Mouse (Mus musculus): Measurements from ENCODE around the gene Hyls1.
"Not testable (repeated sequence)": the region's sequence is repeated elsewhere in the genome, so short reads cannot be mapped to it uniquely, and the experiment has no call there.

Hyls1 gene

DNA sequence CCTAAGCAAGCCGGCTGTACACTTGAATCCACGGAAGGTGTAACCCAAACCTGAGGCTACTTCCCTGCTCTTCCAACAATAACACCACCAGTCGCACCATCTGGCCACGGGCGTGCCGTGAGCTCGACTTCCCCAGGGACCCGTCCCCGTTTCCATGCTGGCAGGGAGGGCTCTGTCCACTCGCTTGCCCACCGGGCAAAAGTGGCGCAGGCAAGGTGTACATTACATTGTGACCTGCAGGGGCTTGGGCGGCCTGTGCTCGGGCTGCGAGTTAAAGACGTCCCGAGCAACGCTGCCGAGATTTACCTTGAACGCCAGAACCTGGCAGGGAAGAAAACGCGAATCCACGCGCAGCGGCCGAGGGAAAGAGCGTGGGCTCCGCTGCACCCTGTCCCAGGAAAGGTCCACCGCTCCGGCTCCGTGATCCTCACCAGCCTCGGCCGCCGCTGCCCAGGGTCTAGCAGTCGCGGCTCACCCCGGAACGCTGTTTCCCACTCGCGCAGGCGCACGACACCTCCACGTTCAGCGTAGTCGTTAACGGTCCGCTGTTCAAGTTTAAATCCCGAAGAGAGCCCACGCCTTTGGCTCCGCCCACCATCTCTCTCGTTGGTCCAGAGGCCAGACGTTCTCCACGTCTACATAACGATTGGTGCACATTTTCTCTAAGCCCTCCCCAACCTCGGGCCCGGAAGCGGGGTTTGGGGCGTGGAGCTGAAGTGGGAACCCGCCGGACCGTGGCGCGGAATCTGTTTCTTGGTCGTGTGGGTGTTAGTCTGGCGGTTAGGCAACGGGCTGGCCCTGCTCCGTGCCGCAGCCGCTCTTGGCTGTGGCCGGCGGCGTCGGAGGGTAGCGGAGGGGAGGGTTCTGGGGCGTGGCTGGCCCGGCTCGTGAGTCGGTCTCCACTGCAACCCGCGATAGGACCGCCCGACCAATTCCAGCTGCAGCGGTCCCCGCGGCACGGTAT lies at the start of gene Hyls1, which contains the start of gene Pate2:
Hyls1 (minus strand) TSS at position 828 of the 964 bp plus-strand sequence.
Pate2 (plus strand) TSS at position 714 of the 964 bp plus-strand sequence.
- peak; percentile 82 for DNase-seq (ENCODE audit: low spot score)

DNA sequence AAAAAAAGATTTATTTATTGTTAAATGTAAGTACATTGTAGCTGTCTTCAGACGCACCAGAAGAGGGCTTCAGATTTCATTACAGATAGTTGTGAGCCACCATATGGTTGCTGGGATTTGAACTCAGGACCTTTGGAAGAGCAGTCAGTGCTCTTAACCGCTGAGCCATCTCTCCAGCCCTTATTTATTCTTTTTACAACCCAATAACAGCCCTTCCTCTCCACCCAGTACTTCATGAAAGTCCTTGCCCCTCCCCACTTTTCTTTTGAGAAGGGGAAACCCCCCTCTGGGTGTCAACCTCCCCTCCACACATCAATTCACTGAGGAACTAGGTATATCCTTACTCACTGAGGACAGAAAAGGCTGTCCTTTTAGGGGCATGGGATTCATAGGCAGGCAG lies 46.6 kb upstream of the Hyls1 start:
- not testable (repeated sequence) for DNase-seq (ENCODE audit: low spot score)

DNA sequence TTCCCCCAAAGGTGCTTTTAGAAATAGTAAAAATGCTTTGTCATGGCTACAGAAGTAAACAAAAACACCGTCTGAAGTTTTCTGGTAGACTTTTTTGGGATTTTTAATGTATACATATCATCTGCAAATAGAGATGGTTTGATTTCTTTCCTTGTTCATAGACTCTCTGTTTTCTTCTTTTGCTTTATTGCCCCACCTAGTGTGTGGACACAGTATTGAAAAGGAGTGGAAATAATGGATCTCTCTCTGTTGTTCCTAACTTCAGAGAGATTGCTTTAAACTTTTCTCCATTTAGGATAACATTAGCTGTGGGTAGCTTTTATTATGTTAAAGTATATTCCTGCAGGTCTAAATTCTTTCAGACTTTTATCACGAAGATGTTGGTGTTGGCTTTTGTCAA lies 43.8 kb upstream of the Hyls1 start:
- no peak for DNase-seq (ENCODE audit: low spot score)

DNA sequence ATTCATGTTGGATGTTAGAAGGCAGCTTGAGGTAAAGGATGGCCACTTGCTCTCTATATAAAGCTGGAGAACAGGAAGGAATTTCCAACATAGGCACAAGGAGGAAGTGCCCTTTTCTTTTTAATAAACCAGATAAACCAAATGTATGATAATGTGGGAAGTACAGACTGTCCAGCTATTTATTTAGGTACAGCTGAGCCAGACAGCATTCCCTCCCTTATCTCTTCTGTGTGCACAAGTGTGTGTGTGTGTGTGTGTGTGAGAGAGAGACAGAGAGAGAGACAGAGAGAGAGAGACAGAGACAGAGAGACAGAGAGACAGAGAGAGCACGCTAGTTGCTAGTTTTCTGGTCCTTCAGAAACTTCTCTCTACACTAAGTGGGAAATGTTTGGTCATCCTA lies 41.6 kb upstream of the Hyls1 start, which contains the start of gene Pate4:
Pate4 (minus strand) TSS at position 101 of the 400 bp plus-strand sequence.
- DNase-seq (ENCODE audit: low spot score): no peak

DNA sequence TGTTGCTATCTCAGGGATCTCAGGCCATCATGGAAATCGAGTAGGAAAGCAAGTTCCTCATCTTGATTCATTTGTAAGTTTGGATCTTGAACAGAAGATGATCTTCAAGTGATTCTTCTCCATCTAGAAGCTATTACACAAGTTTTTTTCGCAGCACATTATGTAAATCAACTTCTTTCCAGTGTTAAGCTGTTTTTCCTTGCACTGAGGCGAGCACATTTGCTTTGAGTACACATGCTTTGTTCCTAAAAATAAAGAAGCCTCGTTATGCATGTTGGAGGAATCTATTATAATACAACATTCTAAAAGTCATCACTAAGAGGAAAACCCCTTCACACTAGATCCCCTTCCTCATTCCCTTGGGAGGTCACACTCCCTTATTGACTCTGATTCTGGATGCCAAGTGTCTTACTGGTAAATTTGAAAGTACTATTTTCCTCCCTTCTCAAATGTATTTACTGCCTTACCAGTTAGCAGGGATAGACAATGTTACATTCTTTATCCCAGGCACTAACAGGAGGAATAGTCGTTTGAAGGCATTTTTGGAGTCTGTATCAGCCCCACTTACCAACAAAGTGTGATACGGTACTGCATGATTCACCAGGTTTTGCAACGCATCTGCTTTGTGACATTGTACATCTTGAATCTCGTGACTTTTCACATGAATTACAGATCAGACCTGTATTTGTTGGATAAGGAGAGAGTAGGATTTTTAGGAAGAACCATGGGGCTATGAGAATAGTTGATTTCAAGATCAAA lies 37.6 kb upstream of the Hyls1 start:
- DNase-seq (ENCODE audit: low spot score): no peak

DNA sequence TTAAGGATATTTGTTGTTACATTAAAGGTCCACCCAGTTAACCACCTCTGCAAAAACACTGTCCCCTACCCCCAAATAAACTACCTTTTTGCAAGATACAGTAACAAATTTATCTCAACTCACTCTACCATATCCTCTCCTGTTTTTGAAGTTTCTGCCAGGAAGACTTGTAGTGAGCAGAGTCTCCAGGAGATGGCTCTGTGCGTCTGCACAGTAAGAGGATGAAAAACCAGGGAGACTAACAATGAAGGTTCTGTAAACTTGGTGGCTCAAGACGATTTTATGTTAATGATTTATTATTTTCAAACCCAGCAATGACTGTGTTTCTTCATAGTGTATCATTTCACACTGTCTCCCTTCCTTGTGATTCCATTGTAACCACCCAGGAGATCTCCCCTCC lies 22.7 kb upstream of the Hyls1 start:
- peak; percentile 27 for DNase-seq (ENCODE audit: low spot score)

DNA sequence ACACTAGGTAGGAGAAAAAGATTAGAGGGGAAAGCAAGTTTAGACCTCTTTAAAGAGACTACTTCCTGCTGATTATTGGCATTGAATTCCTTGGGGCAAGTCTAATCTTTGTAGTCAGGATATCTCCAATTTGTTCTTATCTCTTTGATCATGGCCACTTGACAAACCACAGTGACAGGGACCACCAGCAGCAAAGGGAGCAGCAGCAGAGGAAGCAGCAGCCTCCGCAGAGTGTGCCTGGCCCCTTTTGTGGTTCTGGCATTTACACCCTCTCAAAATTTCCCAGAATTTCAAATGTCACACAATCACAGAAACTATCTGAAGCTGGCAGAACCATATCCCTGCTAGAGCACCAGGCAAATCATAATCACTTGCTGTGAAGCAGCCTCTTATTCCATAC lies 17.5 kb upstream of the Hyls1 start:
- DNase-seq (ENCODE audit: low spot score): no peak

DNA sequence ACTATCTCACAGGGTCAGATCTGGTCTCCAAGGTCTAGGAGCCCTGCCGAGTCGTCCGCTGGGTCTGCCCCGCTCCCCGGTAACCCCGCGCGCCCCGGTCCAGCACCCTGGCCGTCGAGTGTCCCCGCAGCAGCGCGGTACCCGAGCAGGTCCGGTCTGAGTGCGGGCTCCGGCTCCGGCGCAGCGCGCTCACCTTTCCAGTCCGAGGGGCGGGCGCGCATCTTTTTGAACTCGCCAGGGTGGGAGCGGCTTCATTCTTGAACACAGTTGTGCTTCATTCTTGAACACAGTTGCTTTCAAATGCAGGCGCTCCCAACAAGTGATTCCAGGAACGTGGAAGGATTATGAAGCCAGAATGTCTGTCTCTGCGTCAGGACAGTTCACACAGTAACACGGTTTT lies 4.2 kb upstream of the Hyls1 start:
- no peak for DNase-seq (ENCODE audit: low spot score)

DNA sequence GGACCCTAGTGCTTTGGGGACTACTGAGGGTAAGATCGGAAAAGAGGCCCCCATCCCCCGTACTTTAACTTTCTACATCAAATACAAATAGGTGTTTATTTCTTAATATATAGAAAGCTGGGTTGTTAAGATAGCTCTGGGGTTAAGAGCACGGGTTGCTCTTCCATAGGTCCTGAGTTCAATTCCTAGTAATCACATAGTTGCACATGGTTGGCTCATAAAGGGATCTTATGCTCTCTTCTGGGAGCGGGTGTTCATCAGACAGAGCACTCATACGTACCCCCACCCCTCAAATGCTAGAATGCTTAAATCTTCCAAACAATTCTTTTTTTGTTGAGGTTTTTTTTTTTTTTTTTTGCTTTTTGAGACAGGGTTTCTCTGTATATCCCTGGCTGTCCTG lies 465 bp upstream of the Hyls1 start:
- DNase-seq (ENCODE audit: low spot score): no peak

DNA sequence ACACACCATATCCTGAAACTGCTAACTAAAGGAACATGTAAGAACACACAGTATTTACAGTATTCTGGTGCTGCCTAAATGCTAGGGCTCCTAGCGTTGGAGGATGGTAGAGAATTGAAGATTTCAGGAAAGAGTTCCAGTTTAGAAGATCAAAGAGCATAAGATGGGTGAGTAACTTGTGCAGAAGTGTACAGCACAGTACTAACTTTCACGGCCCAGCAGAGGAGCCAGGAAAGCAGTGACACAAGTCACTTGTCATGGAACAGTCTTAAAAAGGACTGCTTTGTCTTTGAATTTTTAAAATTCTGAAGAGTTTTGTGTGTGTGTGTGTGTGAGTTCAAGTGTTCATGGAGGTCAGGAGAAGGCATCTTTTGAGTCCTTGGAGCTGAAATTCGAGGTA lies 2.2 kb downstream of the Hyls1 start:
- no peak for DNase-seq (ENCODE audit: low spot score)

DNA sequence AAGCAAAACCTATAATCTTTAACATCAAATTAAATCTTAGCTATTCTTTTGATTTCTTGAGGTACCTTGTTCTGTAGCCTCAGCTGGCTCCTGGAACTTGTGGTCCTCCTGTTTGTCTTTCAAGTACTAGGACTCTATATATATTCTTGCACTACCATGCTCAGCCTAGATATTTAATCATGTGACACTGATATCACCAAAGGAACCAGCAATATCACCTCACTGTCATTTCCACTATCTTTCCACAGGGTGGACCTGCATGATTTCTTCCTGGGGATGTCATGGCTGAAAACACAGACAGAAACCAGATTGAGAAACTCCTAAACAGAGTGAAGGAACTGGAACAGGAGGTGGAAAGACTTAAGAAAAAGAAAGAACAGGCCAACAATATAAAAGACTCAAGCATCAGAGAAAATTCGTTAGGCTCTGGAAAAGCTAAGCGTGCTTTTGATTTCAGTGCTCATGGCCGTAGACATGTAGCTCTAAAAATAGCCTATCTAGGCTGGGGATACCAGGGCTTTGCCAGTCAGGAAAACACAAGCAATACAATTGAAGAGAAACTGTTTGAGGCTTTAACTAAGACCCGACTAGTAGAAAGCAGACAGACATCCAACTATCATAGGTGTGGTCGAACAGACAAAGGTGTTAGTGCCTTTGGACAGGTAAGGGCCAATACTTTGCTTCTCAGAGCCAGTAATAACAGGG lies 5.5 kb downstream of the Hyls1 start:
- no peak for DNase-seq (ENCODE audit: low spot score)

DNA sequence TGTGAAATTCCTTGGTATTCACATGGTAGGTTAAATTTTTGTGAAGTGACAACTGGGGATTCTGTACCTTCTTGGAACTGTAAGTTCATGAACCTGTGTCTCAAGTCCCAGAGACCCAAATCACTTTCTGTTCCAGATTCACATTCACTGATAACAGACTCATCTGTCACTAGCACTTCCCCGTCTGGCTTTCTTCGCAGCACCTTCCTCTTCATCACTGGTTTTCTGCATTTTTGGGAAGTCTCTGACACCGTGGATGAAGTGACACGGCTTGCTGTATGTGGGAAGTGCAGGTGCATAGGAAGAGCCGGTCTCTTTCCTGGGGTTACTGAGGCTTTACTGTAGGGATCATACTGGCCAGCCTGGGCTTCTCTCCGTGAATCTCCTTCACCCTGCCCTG lies 8.6 kb downstream of the Hyls1 start:
- DNase-seq (ENCODE audit: low spot score): no peak

DNA sequence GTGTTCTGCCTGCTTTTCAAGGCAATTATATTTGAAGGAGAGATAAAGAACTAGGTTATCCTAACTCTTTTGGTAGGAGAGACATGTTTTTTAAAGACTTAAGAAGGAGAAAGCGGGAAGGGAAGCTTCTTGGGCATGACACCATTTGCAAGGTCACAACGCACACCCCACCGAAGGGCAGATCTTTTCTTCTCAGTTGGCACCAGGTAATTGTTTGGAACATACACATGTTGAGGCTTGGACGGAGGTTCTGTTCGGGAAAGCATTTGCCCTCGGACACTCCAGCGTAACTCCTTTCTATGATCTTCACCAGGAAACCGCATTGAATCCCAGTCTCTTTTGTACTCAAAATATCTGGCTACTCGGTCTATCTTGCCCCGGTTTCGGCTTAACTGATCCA lies 9.1 kb downstream of the Hyls1 start:
- no peak for DNase-seq (ENCODE audit: low spot score)

DNA sequence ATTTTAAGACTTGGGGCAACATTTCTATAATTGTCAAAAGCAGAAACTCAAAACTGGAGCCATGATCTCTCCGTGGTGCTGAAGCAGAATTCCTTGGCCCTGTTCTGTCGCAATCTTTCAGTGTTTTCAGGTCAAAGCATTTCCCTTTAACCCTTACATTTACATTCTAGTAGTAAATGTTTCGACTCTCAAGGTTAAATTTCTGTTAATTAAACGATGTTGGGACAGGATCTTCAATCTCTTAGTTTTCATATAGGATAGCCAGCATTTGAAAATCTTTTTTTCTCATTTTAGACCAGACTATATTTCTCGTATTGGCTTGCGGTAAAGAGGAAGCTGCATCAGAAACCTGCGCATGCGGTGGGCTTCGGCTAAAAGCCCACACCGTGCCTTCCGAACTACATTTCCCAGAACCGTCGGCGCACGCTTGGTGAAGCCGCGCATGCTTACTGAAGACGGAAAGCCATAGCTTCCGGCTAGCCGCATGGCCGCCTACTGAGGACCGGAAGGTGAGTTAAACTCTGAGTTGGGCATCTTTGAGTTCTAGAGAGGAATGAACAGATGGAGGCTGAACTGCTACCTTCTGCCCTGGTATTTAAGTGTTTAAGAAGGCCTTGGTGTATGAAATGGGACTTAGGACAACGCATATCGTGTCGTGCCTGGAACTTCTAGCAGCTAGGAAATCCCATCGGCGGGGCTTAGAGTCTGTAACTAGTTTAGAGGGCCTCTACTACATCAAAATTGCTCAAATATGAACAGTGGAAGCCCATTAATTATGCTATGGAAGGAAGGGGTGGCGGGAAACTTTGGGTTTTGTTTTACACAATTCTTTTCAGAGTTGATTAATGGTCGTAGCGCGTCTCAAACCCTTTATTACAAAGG lies 10.9 kb downstream of the Hyls1 start:
- DNase-seq (ENCODE audit: low spot score): peak; percentile 64

DNA sequence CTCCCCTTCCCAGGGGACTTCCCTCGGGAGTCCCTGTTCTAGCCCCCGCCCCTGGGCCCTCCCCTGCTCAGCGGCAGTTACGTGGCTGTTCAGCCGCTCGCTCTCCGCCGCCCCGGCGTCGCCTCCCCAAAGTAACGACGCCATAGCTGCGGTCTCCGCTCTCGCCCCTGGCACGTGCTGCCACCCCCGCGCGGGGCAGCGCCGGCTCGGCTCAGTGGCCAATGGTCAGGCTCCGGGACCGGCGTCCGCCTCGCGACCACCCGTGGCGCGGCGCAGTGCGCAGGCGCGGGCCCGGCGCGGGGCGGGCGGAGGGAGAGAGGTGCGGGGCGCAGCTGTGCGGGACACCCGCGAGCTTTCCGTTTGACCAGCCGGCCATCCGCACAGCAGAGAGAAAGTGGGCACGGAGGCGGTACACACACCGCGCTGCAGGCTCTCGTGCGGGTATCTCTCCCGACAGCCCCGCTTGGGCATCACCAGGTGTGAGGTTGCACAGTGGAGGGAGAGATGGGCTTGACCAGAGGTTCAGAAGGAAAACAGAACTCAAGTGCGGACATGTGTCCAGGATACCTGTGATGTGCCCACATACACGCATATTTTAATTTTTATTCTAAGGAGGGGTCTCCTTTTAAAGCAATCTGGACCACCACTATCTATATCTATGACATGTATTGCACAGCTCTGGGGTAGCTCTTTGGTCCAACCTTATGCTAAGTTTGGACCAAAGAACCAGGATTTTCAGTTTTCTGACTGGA lies 11.8 kb downstream of the Hyls1 start, which contains the start of the genes Ddx25 and Pus3:
Ddx25 (minus strand) TSS at position 272 of the 752 bp plus-strand sequence.
Pus3 (plus strand) TSS at position 339 of the 752 bp plus-strand sequence.
- DNase-seq (ENCODE audit: low spot score): no peak

DNA sequence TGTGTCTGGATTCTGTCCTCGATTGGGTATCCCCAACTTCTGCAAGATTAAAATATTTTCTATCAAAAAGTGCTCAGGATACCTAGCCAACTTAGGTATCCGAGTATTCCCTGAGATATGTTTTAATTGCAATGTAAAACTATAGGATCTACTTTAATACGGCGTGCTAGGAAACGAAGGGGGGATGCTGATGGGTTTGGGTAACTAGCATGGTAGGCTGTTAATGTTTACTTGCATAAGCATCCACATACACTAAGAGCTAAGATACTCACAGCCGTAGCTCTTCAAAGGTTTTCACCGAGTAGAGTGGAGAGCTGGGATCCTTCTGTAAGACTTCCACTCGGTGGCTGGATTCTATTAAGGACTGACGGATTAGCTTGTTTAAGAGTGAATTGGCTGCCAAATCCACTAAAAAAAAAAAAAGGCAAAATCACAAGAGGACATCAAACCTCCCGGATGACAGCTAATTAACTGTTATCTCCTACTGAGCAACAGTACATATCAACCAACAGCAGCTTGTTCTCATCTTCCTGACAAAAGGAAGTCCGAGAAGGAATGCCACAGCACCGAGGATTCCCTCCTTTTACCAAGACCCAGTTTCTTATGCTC lies 13.6 kb downstream of the Hyls1 start:
- no peak for DNase-seq (ENCODE audit: low spot score)

DNA sequence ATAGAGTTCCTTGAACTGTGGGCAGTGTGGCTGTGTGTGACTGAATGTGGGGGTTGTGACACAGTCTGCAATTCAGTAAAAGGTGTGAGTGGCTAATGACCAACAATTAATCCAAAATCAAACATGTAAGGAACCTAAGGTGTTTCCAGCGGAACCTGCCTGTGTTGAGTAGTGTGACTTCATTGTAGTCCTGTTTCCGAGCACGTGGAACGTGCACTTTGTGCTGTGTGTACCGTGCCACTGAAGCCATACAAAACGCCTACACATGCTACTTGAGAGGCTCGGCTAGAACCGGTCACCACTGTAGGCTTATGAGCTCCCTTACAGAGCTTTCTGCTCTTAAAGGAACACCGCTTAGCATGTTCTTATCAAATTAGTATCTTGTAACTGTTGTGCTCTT lies 21.7 kb downstream of the Hyls1 start:
- no peak for DNase-seq (ENCODE audit: low spot score)

DNA sequence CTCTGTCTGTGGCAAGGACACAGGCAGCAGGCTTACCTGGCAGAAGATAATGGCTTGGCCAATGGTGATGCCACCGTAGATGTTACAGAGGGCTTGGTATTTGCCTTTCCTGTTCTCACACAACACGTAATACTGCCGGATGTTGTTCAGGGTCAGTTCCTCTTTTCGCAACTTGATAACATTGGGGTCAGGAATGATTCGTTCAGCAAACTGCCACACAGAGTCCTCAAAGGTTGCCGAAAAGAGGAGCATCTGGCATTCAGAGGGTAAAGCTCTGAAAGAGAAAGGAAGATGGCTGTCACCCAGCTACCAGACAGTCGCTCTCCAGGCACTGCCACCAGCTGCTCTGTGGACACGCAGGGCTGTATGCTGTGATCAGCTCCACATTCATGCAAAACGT lies 23.5 kb downstream of the Hyls1 start:
- no peak for DNase-seq (ENCODE audit: low spot score)

DNA sequence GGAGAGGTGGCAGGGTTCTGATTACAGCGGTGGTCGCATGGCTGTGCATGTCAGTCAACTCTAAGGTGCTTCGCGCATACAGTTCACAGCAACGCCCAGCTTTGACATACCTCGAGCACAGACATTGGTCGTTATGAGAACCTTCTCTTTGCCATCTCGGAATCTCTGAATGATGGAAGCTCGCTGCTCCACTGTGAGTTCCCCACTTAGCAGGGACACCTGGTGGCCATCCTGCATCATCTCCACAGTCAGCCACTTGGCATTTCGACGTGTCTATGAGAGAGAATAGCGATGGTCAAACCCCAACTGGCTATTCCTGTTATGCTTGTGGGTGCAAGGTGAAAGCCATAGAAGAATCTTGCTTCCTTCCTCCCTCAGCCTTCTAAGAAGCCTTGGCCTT lies 24.5 kb downstream of the Hyls1 start:
- no peak for DNase-seq (ENCODE audit: low spot score)

DNA sequence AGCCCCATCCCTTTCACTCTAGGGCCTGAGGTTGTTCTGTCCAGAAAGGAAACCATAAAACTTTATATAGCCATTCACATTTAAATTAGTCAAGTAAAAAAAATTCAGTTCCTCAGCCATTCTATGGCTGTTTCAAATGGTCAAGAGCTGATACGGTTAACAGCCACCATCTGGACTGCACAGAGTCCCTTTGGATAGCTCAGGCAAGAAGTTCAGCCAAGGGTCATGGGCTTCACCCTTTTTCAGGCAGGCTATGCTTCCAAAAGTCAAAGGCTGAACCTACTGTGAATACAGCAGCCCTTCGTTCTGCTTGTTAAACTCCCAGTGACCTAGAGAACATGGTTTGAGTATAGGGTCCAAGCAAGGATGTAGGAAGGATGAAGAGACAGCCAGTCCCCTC lies 25.5 kb downstream of the Hyls1 start:
- DNase-seq (ENCODE audit: low spot score): no peak
